Mouse (Mus musculus) testis, adult 2 months (tissue): ENCODE data around the gene Astl.

ENCODE experiments used
- CTCF ChIP-seq: fragments of 200-500 bp; IDR thresholded peaks from 2 replicates; pipeline ENCODE4 v1.5.1; 2012; ENCODE audit warnings: low read depth, mild to moderate bottlenecking, inconsistent platforms, low read length, moderate library complexity; ENCODE audit not compliant: control insufficient read depth, insufficient read depth, insufficient replicate concordance
- POLR2A ChIP-seq: fragments of 200-500 bp; IDR thresholded peaks from 2 replicates; pipeline ENCODE4 v1.6.1; 2012; ENCODE audit warnings: low read depth, mild to moderate bottlenecking, inconsistent platforms, low read length, moderate library complexity; ENCODE audit not compliant: control insufficient read depth

- TF ChIP-seq CTCF (no peak), POLR2A (no peak)
Observed at GRCm38 (mm10) chr2:127316431-127316830, 22.0 kb upstream of the Astl start.
